Mouse (Mus musculus): ENCODE data around the gene Cntnap1.
"Not testable (repeated sequence)": the region's sequence is repeated elsewhere in the genome, so short reads cannot be mapped to it uniquely, and the experiment has no call there.

GRCm38 (mm10) chr11:101125008-101125407, 45.3 kb upstream of the Cntnap1 start:
- not testable (repeated sequence) for TF ChIP-seq CTCF (IDR thresholded peaks at IDR 0.05; ENCODE audit: control insufficient read depth, insufficient read depth, insufficient read length); MAX (IDR thresholded peaks at IDR 0.05); FOSL1 (IDR thresholded peaks at IDR 0.05; ENCODE audit: insufficient read depth, low read length, poor library complexity, severe bottlenecking); USF1 (IDR thresholded peaks at IDR 0.05; ENCODE audit: low read depth); CEBPB (IDR thresholded peaks at IDR 0.05; ENCODE audit: low read depth)
